Mouse (Mus musculus) myocyte (in vitro differentiated cells): ENCODE results near the gene Efcab2. TPM values are rescaled to one million over a fixed set of nuclear protein-coding genes. Genes with fewer than 3 reads are reported as not detected.

Experiments used
- H3K27me3 ChIP-seq: one replicate; pipeline ENCODE4 v1.6.1; 2011; ENCODE audit not compliant: control insufficient read depth, insufficient read depth, insufficient read length
- H3K36me3 ChIP-seq: one replicate; pipeline ENCODE4 v1.6.1; 2011; ENCODE audit not compliant: control insufficient read depth, insufficient read depth
- H3K4me2 ChIP-seq: one replicate; pipeline ENCODE4 v1.6.1; 2011; ENCODE audit warnings: low read depth, control low read depth
- H3K4me3 ChIP-seq: one replicate; pipeline ENCODE4 v1.5.1; 2011; ENCODE audit warnings: mild to moderate bottlenecking, control low read depth, moderate library complexity
- H3K79me2 ChIP-seq: one replicate; pipeline ENCODE4 v1.6.1; 2011; ENCODE audit not compliant: control insufficient read depth, insufficient read depth
- H3ac ChIP-seq: one replicate; pipeline ENCODE4 v1.6.1; 2011; ENCODE audit not compliant: control insufficient read depth, insufficient read length
- CEBPB ChIP-seq: IDR thresholded peaks from 2 replicates; pipeline ENCODE4 v1.6.1; 2011; ENCODE audit warnings: mild to moderate bottlenecking, moderate library complexity; ENCODE audit not compliant: poor library complexity, insufficient read depth, severe bottlenecking
- E2F4 ChIP-seq: IDR thresholded peaks from one replicate; pipeline ENCODE4 v1.6.1; 2011; ENCODE audit warnings: mild to moderate bottlenecking, control low read depth, moderate library complexity; ENCODE audit not compliant: insufficient read depth
- MAX ChIP-seq: IDR thresholded peaks from one replicate; pipeline ENCODE4 v1.6.1; 2011; ENCODE audit warnings: low read depth, mild to moderate bottlenecking, control low read depth
- MYOD1 ChIP-seq, 3 experiments: IDR thresholded peaks; one replicate each; pipeline ENCODE4 v1.6.1; 2011; ENCODE audit warnings: control low read depth in 2 of 3, low read depth in 2 of 3, mild to moderate bottlenecking in 2 of 3, moderate library complexity in 1 of 3; ENCODE audit not compliant: insufficient read length in 2 of 3, control insufficient read depth in 1 of 3
- MYOG ChIP-seq, 3 experiments: IDR thresholded peaks; one replicate each; pipeline ENCODE4 v1.6.1; 2011; ENCODE audit warnings: control low read depth in 2 of 3, low read depth in 2 of 3, mild to moderate bottlenecking in 2 of 3; ENCODE audit not compliant: insufficient read length in 2 of 3, control insufficient read depth in 1 of 3, insufficient read depth in 1 of 3
- POLR2A ChIP-seq: IDR thresholded peaks from one replicate; pipeline ENCODE4 v1.6.1; 2011; ENCODE audit warnings: low read depth, mild to moderate bottlenecking, control low read depth, moderate library complexity; ENCODE audit not compliant: insufficient read length
- POLR2AphosphoS2 ChIP-seq: IDR thresholded peaks from one replicate; pipeline ENCODE4 v1.6.1; 2011; ENCODE audit warnings: low read depth, control low read depth; ENCODE audit not compliant: insufficient read length
- REST ChIP-seq: IDR thresholded peaks from one replicate; pipeline ENCODE4 v1.6.1; 2011; ENCODE audit warnings: mild to moderate bottlenecking, control low read depth, moderate library complexity; ENCODE audit not compliant: insufficient read depth, insufficient read length
- SRF ChIP-seq: IDR thresholded peaks from one replicate; pipeline ENCODE4 v1.6.1; 2011; ENCODE audit warnings: low read depth; ENCODE audit not compliant: control insufficient read depth, insufficient read length
- TCF12 ChIP-seq: IDR thresholded peaks from one replicate; pipeline ENCODE4 v1.6.1; 2011; ENCODE audit warnings: mild to moderate bottlenecking, control low read depth; ENCODE audit not compliant: poor library complexity, insufficient read depth, severe bottlenecking
- TCF3 ChIP-seq: IDR thresholded peaks from one replicate; pipeline ENCODE4 v1.6.1; 2011; ENCODE audit warnings: low read depth, control low read depth; ENCODE audit not compliant: insufficient read length
- USF1 ChIP-seq: IDR thresholded peaks from one replicate; pipeline ENCODE4 v1.6.1; 2011; ENCODE audit warnings: low read depth, mild to moderate bottlenecking, control low read depth, moderate library complexity
- polyA plus RNA-seq: library from polyadenylated mRNA; unstranded; fragments of >200 nt; fragmentation: generic; extraction: Trizol; gene quantifications from one replicate; pipeline ENCODE4 v1.2.1, GENCODE M21; 2012; ENCODE audit warnings: missing spikeins

Efcab2 gene
- 0.72 TPM for polyA plus RNA-seq

GRCm38 (mm10) chr1:178405951-178406711, at the start of gene Efcab2:
Gene Efcab2 (plus strand): TSS chr1:178406085.
- peak within 1 kb of the TSS; percentile 93 for H3K4me2 ChIP-seq
- no peaks in the 10 kb centered on the region for H3K27me3 ChIP-seq
- peak within 1 kb of the TSS; percentile 76 for H3ac ChIP-seq
- TF ChIP-seq POLR2AphosphoS2 (peak; percentile 73), MYOG (IDR thresholded peaks at IDR 0.05; ENCODE audit: control insufficient read depth in 1 of 3, insufficient read depth in 1 of 3, insufficient read length in 2 of 3, low read depth in 2 of 3) (peak in 1 of 3 experiments; percentile 49), USF1 (no peak), MAX (no peak), TCF12 (no peak), MYOD1 (IDR thresholded peaks at IDR 0.05; ENCODE audit: control insufficient read depth in 1 of 3, insufficient read length in 2 of 3, low read depth in 2 of 3) (peak in 1 of 3 experiments; percentile 29), E2F4 (no peak), CEBPB (no peak), TCF3 (no peak), REST (no peak), POLR2A (peak; percentile 77), SRF (no peak)
- peak within 1 kb of the TSS; percentile 51 for H3K4me3 ChIP-seq
- no peaks in the 10 kb centered on the region for H3K36me3 ChIP-seq
- H3K79me2 ChIP-seq, result no peaks in the 10 kb centered on the region

GRCm38 (mm10) chr1:178357776-178358710, 47.8 kb upstream of the Efcab2 start:
- Histone ChIP-seq H3ac (no peak overlapping the region), H3K79me2 (no peaks in the 10 kb centered on the region), H3K27me3 (no peaks in the 10 kb centered on the region), H3K4me2 (peak overlapping the region; percentile 7), H3K36me3 (no peaks in the 10 kb centered on the region), H3K4me3 (no peak overlapping the region)
- TF ChIP-seq CEBPB (no peak), MYOG (IDR thresholded peaks at IDR 0.05; ENCODE audit: control insufficient read depth in 1 of 3, insufficient read depth in 1 of 3, insufficient read length in 2 of 3, low read depth in 2 of 3) (peak in 2 of 3 experiments; percentile 27 to 42), MYOD1 (IDR thresholded peaks at IDR 0.05; ENCODE audit: control insufficient read depth in 1 of 3, insufficient read length in 2 of 3, low read depth in 2 of 3) (peak in 1 of 3 experiments; percentile 54)

- no peak for TF ChIP-seq SRF
- no peak for TF ChIP-seq TCF12
- TF ChIP-seq MYOD1 (IDR thresholded peaks at IDR 0.05; ENCODE audit: control insufficient read depth in 1 of 3, insufficient read length in 2 of 3, low read depth in 2 of 3), result no peak
- no peak for TF ChIP-seq USF1
- TF ChIP-seq POLR2AphosphoS2, result no peak
- TF ChIP-seq MAX, result no peak
- TF ChIP-seq POLR2A, result no peak
- TF ChIP-seq E2F4, result no peak
- TF ChIP-seq MYOG (IDR thresholded peaks at IDR 0.05; ENCODE audit: control insufficient read depth in 1 of 3, insufficient read depth in 1 of 3, insufficient read length in 2 of 3, low read depth in 2 of 3), result no peak
- TF ChIP-seq REST, result no peak
- TF ChIP-seq TCF3, result no peak
- no peak for TF ChIP-seq CEBPB
Measured at GRCm38 (mm10) chr1:178360264-178360663, 45.6 kb upstream of the Efcab2 start.

GRCm38 (mm10) chr1:178360702-178361101, 45.2 kb upstream of the Efcab2 start:
- no peaks in the 10 kb centered on the region for H3K79me2 ChIP-seq
- H3K27me3 ChIP-seq, result no peaks in the 10 kb centered on the region
- no peak overlapping the region for H3ac ChIP-seq
- no peak overlapping the region for H3K4me3 ChIP-seq
- no peaks in the 10 kb centered on the region for H3K36me3 ChIP-seq
- no peak overlapping the region for H3K4me2 ChIP-seq
- TF ChIP-seq E2F4, result no peak
- no peak for TF ChIP-seq USF1
- no peak for TF ChIP-seq TCF3
- TF ChIP-seq POLR2AphosphoS2, result no peak

More at GRCm38 (mm10) chr1:178360264-178360663, 45.6 kb upstream of the Efcab2 start:
- Histone ChIP-seq H3K4me2 (no peak overlapping the region), H3ac (no peak overlapping the region), H3K79me2 (no peaks in the 10 kb centered on the region), H3K4me3 (no peak overlapping the region), H3K36me3 (no peaks in the 10 kb centered on the region), H3K27me3 (no peaks in the 10 kb centered on the region)

- Histone ChIP-seq H3ac (no peak overlapping the region), H3K79me2 (no peaks in the 10 kb centered on the region), H3K4me2 (no peak overlapping the region), H3K4me3 (no peak overlapping the region), H3K27me3 (no peaks in the 10 kb centered on the region), H3K36me3 (no peaks in the 10 kb centered on the region)
- TF ChIP-seq POLR2AphosphoS2 (no peak), TCF12 (no peak), MYOG (IDR thresholded peaks at IDR 0.05; ENCODE audit: control insufficient read depth in 1 of 3, insufficient read depth in 1 of 3, insufficient read length in 2 of 3, low read depth in 2 of 3) (no peak), MAX (no peak), CEBPB (no peak), TCF3 (no peak), USF1 (no peak), E2F4 (no peak), SRF (no peak), REST (no peak), MYOD1 (IDR thresholded peaks at IDR 0.05; ENCODE audit: control insufficient read depth in 1 of 3, insufficient read length in 2 of 3, low read depth in 2 of 3) (no peak), POLR2A (no peak)
Measured at GRCm38 (mm10) chr1:178365171-178365570, 40.7 kb upstream of the Efcab2 start.
